Mouse (Mus musculus) ES-E14 (cell line): ENCODE measurements around the gene Pcsk5.

Source experiments
- CHD2 ChIP-seq: IDR thresholded peaks from 2 replicates; pipeline ENCODE4 v1.6.1; 2014; ENCODE audit warnings: mild to moderate bottlenecking, low read depth, low read length, inconsistent platforms
- MAFK ChIP-seq: IDR thresholded peaks from 2 replicates; pipeline ENCODE4 v1.6.1; 2014; ENCODE audit warnings: mild to moderate bottlenecking, low read depth, low read length, inconsistent platforms; ENCODE audit not compliant: insufficient read depth
- ZC3H11A ChIP-seq: IDR thresholded peaks from 2 replicates; pipeline ENCODE4 v1.6.1; 2012; ENCODE audit warnings: low read depth, mild to moderate bottlenecking, inconsistent platforms, low read length, borderline replicate concordance
- ZNF384 ChIP-seq: IDR thresholded peaks from 2 replicates; pipeline ENCODE4 v1.6.1; 2012; ENCODE audit warnings: low read depth, low read length, inconsistent platforms

- no peak for TF ChIP-seq ZNF384
- no peak for TF ChIP-seq CHD2
- TF ChIP-seq ZC3H11A = no peak
- TF ChIP-seq MAFK = no peak
Measured at GRCm38 (mm10) chr19:17745380-17745779, 92.1 kb downstream of the Pcsk5 start.
